ENCODE assay signal across 8 mouse cellular contexts in genomic region chr3:89100811-89101210, GRCm38 (mm10). TPM values are rescaled to one million over a fixed set of nuclear protein-coding genes. Genes with fewer than 3 reads are reported as not detected.
DNase-seq lines count a peak whose midpoint lies in the region; ATAC-seq and TF ChIP-seq lines count a peak whose summit lies in the region.

TSS of gene Gm43738 (minus strand) at chr3:89101099.

- H3K4me1 ChIP-seq in kidney, adult 2 months (ENCODE audit: control insufficient read depth, insufficient read depth, low read length): no peaks in the 10 kb centered on the region; the same call in 1 of the 2 replicates
- no peaks in the 10 kb centered on the region for H3K4me1 ChIP-seq in ES-Bruce4 (ENCODE audit: control insufficient read depth, insufficient read depth, low read length)
- H3K4me1 ChIP-seq in embryonic facial prominence, embryonic 15.5 days: peaks cover 31% of the 10 kb centered on the region
- H3K4me1 ChIP-seq in limb, embryonic 13.5 days: peaks cover 30% of the 10 kb centered on the region
- peaks cover 21% of the 10 kb centered on the region for H3K4me1 ChIP-seq in stomach, embryonic 16.5 days (ENCODE audit: control insufficient read depth, insufficient read depth, low read length)

- no peak for ATAC-seq in embryonic facial prominence, embryonic 15.5 days (ENCODE audit: insufficient number of reproducible peaks, low FRiP score, low TSS enrichment, low read depth)
- no peak for ATAC-seq in limb, embryonic 13.5 days (ENCODE audit: low FRiP score, low read depth)
- ATAC-seq in stomach, embryonic 16.5 days (ENCODE audit: insufficient read depth, low FRiP score): no peak

- peak within 1 kb of the TSS; percentile 88 for H3K4me3 ChIP-seq in kidney, adult 2 months (ENCODE audit: insufficient read depth, low read depth, low read length)
- peak within 1 kb of the TSS; percentile 99 for H3K4me3 ChIP-seq in ES-Bruce4 (ENCODE audit: low read depth, low read length)
- peak within 1 kb of the TSS; percentile 74 for H3K4me3 ChIP-seq in embryonic facial prominence, embryonic 15.5 days (replicated peaks)
- peak within 1 kb of the TSS; percentile 78 for H3K4me3 ChIP-seq in limb, embryonic 13.5 days
- peak within 1 kb of the TSS; percentile 56 for H3K4me3 ChIP-seq in stomach, embryonic 16.5 days (replicated peaks; ENCODE audit: low read length)

- WGBS in kidney, adult 2 months: 33% methylated on average over 7 of the region's 7 CpGs
- 23% methylated on average over 7 of the region's 7 CpGs for WGBS in embryonic facial prominence, embryonic 15.5 days
- WGBS in limb, embryonic 13.5 days: 36% methylated on average over 7 of the region's 7 CpGs
- WGBS in stomach, embryonic 16.5 days: 26% methylated on average over 7 of the region's 7 CpGs

- 0 out of 2 replicates have a peak within 1 kb of the TSS, but pooled peaks have one; percentile 2 for H3K27ac ChIP-seq in kidney, adult 2 months (ENCODE audit: insufficient read depth, low read depth, low read length)
- H3K27ac ChIP-seq in ES-Bruce4 (ENCODE audit: insufficient read depth, low read length): peak within 1 kb of the TSS; percentile 66
- H3K27ac ChIP-seq in embryonic facial prominence, embryonic 15.5 days (replicated peaks): peak within 1 kb of the TSS; percentile 74
- H3K27ac ChIP-seq in limb, embryonic 13.5 days: peak within 1 kb of the TSS; percentile 55; the same call in 1 of the 2 replicates
- peak within 1 kb of the TSS; percentile 57 for H3K27ac ChIP-seq in stomach, embryonic 16.5 days (ENCODE audit: low read length)

- H3K4me2 ChIP-seq in embryonic facial prominence, embryonic 15.5 days (replicated peaks): peak within 1 kb of the TSS; percentile 85
- H3K4me2 ChIP-seq in limb, embryonic 13.5 days (replicated peaks): peak within 1 kb of the TSS; percentile 90
- peak within 1 kb of the TSS; percentile 69 for H3K4me2 ChIP-seq in stomach, embryonic 16.5 days (ENCODE audit: low read depth, low read length)

- no peak for DNase-seq in kidney, adult 2 months
- no peak for DNase-seq in kidney, postnatal 36 days
- DNase-seq in embryo, embryonic 10.5 days (ENCODE audit: low spot score): no peak
- DNase-seq in T-cell, adult 2 months (ENCODE audit: low spot score): no peak

- H3K27me3 ChIP-seq in kidney, adult 2 months (replicated peaks; ENCODE audit: control insufficient read depth, insufficient read depth, low read length): no peaks in the 10 kb centered on the region
- H3K27me3 ChIP-seq in ES-Bruce4 (ENCODE audit: control insufficient read depth, insufficient read depth, low read length, poor library complexity, severe bottlenecking): no peaks in the 10 kb centered on the region
- no peaks in the 10 kb centered on the region for H3K27me3 ChIP-seq in embryonic facial prominence, embryonic 15.5 days
- H3K27me3 ChIP-seq in limb, embryonic 13.5 days: no peaks in the 10 kb centered on the region
- no peaks in the 10 kb centered on the region for H3K27me3 ChIP-seq in stomach, embryonic 16.5 days (ENCODE audit: control insufficient read depth, insufficient read depth, low read length)

- no peaks in the 10 kb centered on the region for H3K36me3 ChIP-seq in kidney, adult 2 months (ENCODE audit: control insufficient read depth, insufficient read depth, low read length)
- peaks cover 37% of the 10 kb centered on the region for H3K36me3 ChIP-seq in ES-Bruce4 (ENCODE audit: control insufficient read depth, insufficient read depth, low read length, poor library complexity, severe bottlenecking)
- peaks cover 41% of the 10 kb centered on the region for H3K36me3 ChIP-seq in embryonic facial prominence, embryonic 15.5 days
- peaks cover 44% of the 10 kb centered on the region for H3K36me3 ChIP-seq in limb, embryonic 13.5 days
- H3K36me3 ChIP-seq in stomach, embryonic 16.5 days (ENCODE audit: control insufficient read depth, insufficient read depth, low read length): peaks cover 9% of the 10 kb centered on the region; the same call in 1 of the 2 replicates

- no peak for TF ChIP-seq CTCF in kidney, adult 2 months (conservative IDR thresholded peaks at IDR 0.05; ENCODE audit: insufficient read depth, insufficient read length, low read depth, low read length)
- TF ChIP-seq CTCF in ES-Bruce4 (IDR thresholded peaks at IDR 0.05; ENCODE audit: low read depth, low read length): no peak

- H3K9ac ChIP-seq in ES-Bruce4 (ENCODE audit: low read depth, poor library complexity, severe bottlenecking): peak within 1 kb of the TSS; percentile 65
- peak within 1 kb of the TSS; percentile 44 for H3K9ac ChIP-seq in embryonic facial prominence, embryonic 15.5 days
- H3K9ac ChIP-seq in limb, embryonic 13.5 days: peak within 1 kb of the TSS; percentile 86
- H3K9ac ChIP-seq in stomach, embryonic 16.5 days (ENCODE audit: low read length): peak within 1 kb of the TSS; percentile 70

- no peaks in the 10 kb centered on the region for H3K9me3 ChIP-seq in ES-Bruce4 (replicated peaks; ENCODE audit: control insufficient read depth, insufficient read depth, low read length, poor library complexity, severe bottlenecking)
- H3K9me3 ChIP-seq in embryonic facial prominence, embryonic 15.5 days (replicated peaks): no peaks in the 10 kb centered on the region
- H3K9me3 ChIP-seq in limb, embryonic 13.5 days: no peaks in the 10 kb centered on the region
- H3K9me3 ChIP-seq in stomach, embryonic 16.5 days (replicated peaks; ENCODE audit: control insufficient read depth, low read length): no peaks in the 10 kb centered on the region

- TF ChIP-seq EP300 in ES-Bruce4 (IDR thresholded peaks at IDR 0.05; ENCODE audit: insufficient read depth, low read depth, low read length): no peak

- no peak for TF ChIP-seq POLR2A in kidney, adult 2 months (IDR thresholded peaks at IDR 0.05; ENCODE audit: low read depth, low read length)
- TF ChIP-seq POLR2A in ES-Bruce4 (IDR thresholded peaks at IDR 0.05; ENCODE audit: insufficient read depth, low read length): no peak

RNA-seq across cellular contexts. Expression of gene Gm43738, which starts in this region (rescaled TPM):
- not detected in 2 replicates for polyA plus RNA-seq in kidney, adult 2 months (2012; rRNA removed)
- polyA plus RNA-seq in ES-Bruce4 (2011; ENCODE audit: insufficient read depth, insufficient read length, low read depth, missing spikeins): not detected in 2 replicates
- not detected in 2 replicates for polyA plus RNA-seq in embryonic facial prominence, embryonic 15.5 days (2015; fragmentation: Nextera tagmentation; extraction: Ambion mirVana)
- not detected in 2 replicates for polyA plus RNA-seq in limb, embryonic 13.5 days (2015; fragmentation: Nextera tagmentation; extraction: Ambion mirVana)
- polyA plus RNA-seq in stomach, embryonic 16.5 days (2015; fragmentation: Nextera tagmentation; extraction: Ambion mirVana): not detected in 2 replicates

Comparison
In these comparisons a context has a peak if more than half of its experiments do, and no peak if none do; other contexts are left out.
1. H3K27ac ChIP-seq: peak in every context shown above with its lines; median percentile 74 in embryonic facial prominence, embryonic 15.5 days; 66 in ES-Bruce4; 57 in stomach, embryonic 16.5 days; 55 in limb, embryonic 13.5 days; 2 in kidney, adult 2 months.